In genomic region chr9:35411975-35412374, GRCm38 (mm10) we compare ENCODE assay signal across 15 mouse cellular contexts. TPM values are rescaled to one million over a fixed set of nuclear protein-coding genes. Genes with fewer than 3 reads are reported as not detected.
A peak's percentile ranks its signal among the peaks of the same experiment; 100 is the strongest.
DNase-seq lines count a peak whose midpoint lies in the region; ATAC-seq and TF ChIP-seq lines count a peak whose summit lies in the region.
"Had no signal": no experiment of that assay in that cellular context is flagged by ENCODE, and none has a peak within 500 bp of the region (broad histone marks: within the 10 kb centered on the region; RNA-seq: fewer than 3 reads in every experiment).

No protein-coding gene starts in this region.

- H3K27ac ChIP-seq in hindbrain, embryonic 14.5 days = no peak overlapping the region
- no peak overlapping the region for H3K27ac ChIP-seq in hindbrain, postnatal 0 days
- H3K27ac ChIP-seq in embryonic facial prominence, embryonic 11.5 days (replicated peaks; ENCODE audit: low read depth, low read length) = no peak overlapping the region
- peak overlapping the region; percentile 83 for H3K27ac ChIP-seq in forebrain, embryonic 13.5 days
- H3K27ac ChIP-seq in neural tube, embryonic 14.5 days (ENCODE audit: low read depth, low read length) = no peak overlapping the region; the same call in 1 of the 2 replicates
- H3K27ac ChIP-seq: left cerebral cortex, adult 2 months; limb, embryonic 15.5 days had no signal

- no peak overlapping the region for H3K9ac ChIP-seq in hindbrain, embryonic 14.5 days
- H3K9ac ChIP-seq in hindbrain, postnatal 0 days (replicated peaks; ENCODE audit: low read length) = no peak overlapping the region
- H3K9ac ChIP-seq in embryonic facial prominence, embryonic 11.5 days (replicated peaks; ENCODE audit: low read length) = no peak overlapping the region
- no peak overlapping the region for H3K9ac ChIP-seq in forebrain, embryonic 13.5 days
- no peak overlapping the region for H3K9ac ChIP-seq in neural tube, embryonic 14.5 days (replicated peaks; ENCODE audit: low read depth, low read length)
- H3K9ac ChIP-seq: limb, embryonic 15.5 days; liver, postnatal 0 days had no signal

- TF ChIP-seq CTCF in hindbrain, postnatal 0 days (IDR thresholded peaks at IDR 0.05; ENCODE audit: low read depth) = no peak

- no peaks in the 10 kb centered on the region for H3K9me3 ChIP-seq in hindbrain, embryonic 14.5 days (ENCODE audit: control insufficient read depth, low read length)
- H3K9me3 ChIP-seq in hindbrain, postnatal 0 days (ENCODE audit: low read length) = no peaks in the 10 kb centered on the region
- H3K9me3 ChIP-seq in embryonic facial prominence, embryonic 11.5 days (replicated peaks; ENCODE audit: control insufficient read depth, low read length) = no peaks in the 10 kb centered on the region
- H3K9me3 ChIP-seq in forebrain, embryonic 13.5 days (replicated peaks) = no peaks in the 10 kb centered on the region
- no peaks in the 10 kb centered on the region for H3K9me3 ChIP-seq in neural tube, embryonic 14.5 days (ENCODE audit: control insufficient read depth, low read length)
- H3K9me3 ChIP-seq: limb, embryonic 15.5 days had no signal

- ATAC-seq in hindbrain, embryonic 14.5 days (ENCODE audit: low FRiP score) = no peak
- no peak for ATAC-seq in hindbrain, postnatal 0 days
- ATAC-seq in embryonic facial prominence, embryonic 11.5 days (replicated peaks; ENCODE audit: insufficient number of reproducible peaks, low FRiP score, low TSS enrichment, low read depth) = no peak
- peak; percentile 65; the same call in 1 of the 2 replicates for ATAC-seq in forebrain, embryonic 13.5 days
- ATAC-seq in neural tube, embryonic 14.5 days (ENCODE audit: low read depth) = peak; percentile 13; the same call in 1 of the 2 replicates
- ATAC-seq: liver, postnatal 0 days had no signal

- no peak for DNase-seq in hindbrain, embryonic 14.5 days (ENCODE audit: low spot score)
- DNase-seq in hindbrain, postnatal 0 days (ENCODE audit: low spot score) = no peak
- peak; percentile 37 for DNase-seq in embryonic facial prominence, embryonic 11.5 days (ENCODE audit: low spot score)
- no peak for DNase-seq in embryo, embryonic 9.5 days (ENCODE audit: extremely low spot score)
- DNase-seq in heart, adult 11 months = no peak
- DNase-seq: B cell, adult 2 months; cerebellum, postnatal 14 days; gastrocnemius, postnatal 25 days; liver, postnatal 0 days; right cerebral cortex, adult 18-20 months; thymus, postnatal 36 days had no signal

- 47% methylated on average over 7 of the region's 7 CpGs for WGBS in hindbrain, embryonic 14.5 days
- 49% methylated on average over 7 of the region's 7 CpGs for WGBS in hindbrain, postnatal 0 days
- 45% methylated on average over 7 of the region's 7 CpGs for WGBS in embryonic facial prominence, embryonic 11.5 days
- WGBS in forebrain, embryonic 13.5 days = 23% methylated on average over 7 of the region's 7 CpGs
- WGBS in neural tube, embryonic 14.5 days = 42% methylated on average over 7 of the region's 7 CpGs

- H3K4me2 ChIP-seq in hindbrain, embryonic 14.5 days (replicated peaks) = peak overlapping the region; percentile 18
- H3K4me2 ChIP-seq in hindbrain, postnatal 0 days (ENCODE audit: low read depth, low read length) = no peak overlapping the region
- no peak overlapping the region for H3K4me2 ChIP-seq in embryonic facial prominence, embryonic 11.5 days (ENCODE audit: low read depth, low read length)
- H3K4me2 ChIP-seq in forebrain, embryonic 13.5 days = peak overlapping the region; percentile 23; the same call in 1 of the 2 replicates
- H3K4me2 ChIP-seq in neural tube, embryonic 14.5 days (ENCODE audit: low read depth, low read length) = no peak overlapping the region
- H3K4me2 ChIP-seq: limb, embryonic 15.5 days had no signal

- H3K27me3 ChIP-seq in hindbrain, embryonic 14.5 days (ENCODE audit: control insufficient read depth, insufficient read depth, low read length) = peaks cover 51% of the 10 kb centered on the region
- peaks cover 9% of the 10 kb centered on the region for H3K27me3 ChIP-seq in hindbrain, postnatal 0 days (ENCODE audit: insufficient read depth, low read length)
- H3K27me3 ChIP-seq in embryonic facial prominence, embryonic 11.5 days (ENCODE audit: control insufficient read depth, insufficient read depth, low read length) = no peaks in the 10 kb centered on the region
- 0 out of 2 replicates have a peak, but pooled peaks cover 2% of the 10 kb centered on the region for H3K27me3 ChIP-seq in forebrain, embryonic 13.5 days
- H3K27me3 ChIP-seq in neural tube, embryonic 14.5 days (ENCODE audit: control insufficient read depth, insufficient read depth, low read length) = peaks cover 7% of the 10 kb centered on the region; the same call in 1 of the 2 replicates
- H3K27me3 ChIP-seq: limb, embryonic 15.5 days had no signal

- H3K4me3 ChIP-seq in hindbrain, embryonic 14.5 days (replicated peaks; ENCODE audit: low read length) = no peak overlapping the region
- no peak overlapping the region for H3K4me3 ChIP-seq in hindbrain, postnatal 0 days (ENCODE audit: low read length)
- H3K4me3 ChIP-seq in embryonic facial prominence, embryonic 11.5 days (ENCODE audit: low read depth, low read length) = no peak overlapping the region
- H3K4me3 ChIP-seq in forebrain, embryonic 13.5 days = no peak overlapping the region
- H3K4me3 ChIP-seq in neural tube, embryonic 14.5 days (ENCODE audit: low read depth, low read length) = no peak overlapping the region
- H3K4me3 ChIP-seq: left cerebral cortex, adult 2 months; limb, embryonic 15.5 days had no signal

- peaks cover 14% of the 10 kb centered on the region; the same call in 1 of the 2 replicates for H3K4me1 ChIP-seq in hindbrain, embryonic 14.5 days (replicated peaks; ENCODE audit: control insufficient read depth, insufficient read depth, low read length)
- H3K4me1 ChIP-seq in hindbrain, postnatal 0 days (ENCODE audit: insufficient read depth, low read length) = no peaks in the 10 kb centered on the region
- no peaks in the 10 kb centered on the region for H3K4me1 ChIP-seq in embryonic facial prominence, embryonic 11.5 days (ENCODE audit: control insufficient read depth, insufficient read depth, low read length)
- H3K4me1 ChIP-seq in forebrain, embryonic 13.5 days = peaks cover 64% of the 10 kb centered on the region
- H3K4me1 ChIP-seq in neural tube, embryonic 14.5 days (ENCODE audit: control insufficient read depth, insufficient read depth, low read length) = peaks cover 4% of the 10 kb centered on the region; the same call in 1 of the 2 replicates

- no peaks in the 10 kb centered on the region for H3K36me3 ChIP-seq in hindbrain, embryonic 14.5 days (replicated peaks; ENCODE audit: control insufficient read depth, insufficient read depth)
- no peaks in the 10 kb centered on the region for H3K36me3 ChIP-seq in hindbrain, postnatal 0 days (ENCODE audit: insufficient read depth, low read length)
- H3K36me3 ChIP-seq in embryonic facial prominence, embryonic 11.5 days (replicated peaks; ENCODE audit: control insufficient read depth, insufficient read depth, low read depth, low read length) = no peaks in the 10 kb centered on the region
- H3K36me3 ChIP-seq in forebrain, embryonic 13.5 days (ENCODE audit: poor library complexity, severe bottlenecking) = no peaks in the 10 kb centered on the region
- no peaks in the 10 kb centered on the region for H3K36me3 ChIP-seq in neural tube, embryonic 14.5 days (ENCODE audit: control insufficient read depth, insufficient read depth, low read length)
- H3K36me3 ChIP-seq: limb, embryonic 15.5 days had no signal

RNA-seq across cellular contexts. Expression of gene Cdon, which starts 9.0 kb away (rescaled TPM):
- 3.1 and 5.0 TPM in 2 replicates for polyA plus RNA-seq in hindbrain, embryonic 14.5 days (2014; fragmentation: Nextera tagmentation; extraction: Ambion mirVana)
- 10.6 and 11.1 TPM in 2 replicates for total RNA-seq in hindbrain, postnatal 0 days (2014; rRNA removed)
- 1.0 and 1.7 TPM in 2 replicates for polyA plus RNA-seq in hindbrain, postnatal 0 days (2015; fragmentation: Nextera tagmentation; extraction: Ambion mirVana)
- polyA plus RNA-seq in embryonic facial prominence, embryonic 11.5 days (2014; fragmentation: Nextera tagmentation; extraction: Ambion mirVana) = 7.5 and 9.4 TPM in 2 replicates
- 20.7 and 22.1 TPM in 2 replicates for polyA plus RNA-seq in forebrain, embryonic 13.5 days (2015; fragmentation: Nextera tagmentation; extraction: Ambion mirVana)
- 3.4 and 4.6 TPM in 2 replicates for polyA plus RNA-seq in neural tube, embryonic 14.5 days (2014; fragmentation: Nextera tagmentation; extraction: Ambion mirVana)

Comparison
In these comparisons a context has a peak if more than half of its experiments do, and no peak if none do; other contexts are left out.
1. H3K4me2 ChIP-seq: peak in hindbrain, embryonic 14.5 days (single experiment) and forebrain, embryonic 13.5 days (single experiment); none in hindbrain, postnatal 0 days (single experiment), embryonic facial prominence, embryonic 11.5 days (single experiment) and neural tube, embryonic 14.5 days (single experiment).
2. ATAC-seq: peak in forebrain, embryonic 13.5 days (single experiment) and neural tube, embryonic 14.5 days (single experiment); none in hindbrain, embryonic 14.5 days (single experiment), hindbrain, postnatal 0 days (single experiment) and embryonic facial prominence, embryonic 11.5 days (single experiment).